In the genomic region with DNA sequence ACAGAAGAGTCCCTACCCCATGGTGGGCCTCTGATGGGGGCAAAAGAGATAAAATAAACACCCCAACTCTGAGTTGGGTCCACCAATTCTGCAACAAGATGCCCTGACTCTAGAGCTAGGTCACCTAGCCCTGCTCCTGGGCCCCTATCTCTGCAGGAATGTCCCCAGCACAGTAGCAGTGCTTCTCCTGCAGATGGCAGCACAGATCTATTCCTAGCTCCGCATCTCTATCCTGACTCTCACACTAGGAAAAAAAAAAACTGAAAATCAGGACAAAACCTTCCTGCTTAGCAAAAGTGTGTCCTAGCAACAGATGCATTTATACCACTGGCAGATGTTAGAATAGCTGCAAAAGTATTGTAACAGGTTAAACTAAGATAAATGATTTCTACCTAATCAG, we compare ENCODE assay signal across 8 mouse cellular contexts. TPM values are rescaled to one million over a fixed set of nuclear protein-coding genes. Genes with fewer than 3 reads are reported as not detected.
DNase-seq lines count a peak whose midpoint lies in the region; ATAC-seq lines count a peak whose summit lies in the region.

No protein-coding gene starts in this region.

- H3K27ac ChIP-seq in forebrain, embryonic 15.5 days (replicated peaks) = no peak overlapping the region

- no peaks in the 10 kb centered on the region for H3K36me3 ChIP-seq in forebrain, embryonic 15.5 days

- H3K4me2 ChIP-seq in forebrain, embryonic 15.5 days (replicated peaks) = no peak overlapping the region

- H3K4me3 ChIP-seq in forebrain, embryonic 15.5 days = no peak overlapping the region

- no peak for ATAC-seq in CD4-positive, CD25-positive, alpha-beta regulatory T cell, adult 4 months
- peak; percentile 67 for ATAC-seq in forebrain, embryonic 15.5 days (replicated peaks)

- H3K9me3 ChIP-seq in forebrain, embryonic 15.5 days = no peaks in the 10 kb centered on the region

- WGBS in forebrain, embryonic 15.5 days = 0% methylated on average over 1 of the region's 1 CpGs

- H3K4me1 ChIP-seq in forebrain, embryonic 15.5 days = no peaks in the 10 kb centered on the region

- no peaks in the 10 kb centered on the region for H3K27me3 ChIP-seq in forebrain, embryonic 15.5 days

- H3K9ac ChIP-seq in forebrain, embryonic 15.5 days (replicated peaks) = no peak overlapping the region

- DNase-seq in CD4-positive, CD25-positive, alpha-beta regulatory T cell, adult 2 months (ENCODE audit: low read depth, low spot score) = peak; percentile 43
- peak; percentile 78 for DNase-seq in 3T3-L1 (ENCODE audit: low read depth, low spot score)
- DNase-seq in cerebellum, adult 18-20 months = peak; percentile 67 to 76
- DNase-seq in kidney, postnatal 10 days = peak; percentile 84
- peak; percentile 59 for DNase-seq in lung, postnatal 36 days
- DNase-seq in right cerebral cortex, postnatal 14 days = peak; percentile 66

RNA-seq across cellular contexts. Expression of a gene that starts 37.0 kb away (rescaled TPM):
- polyA plus RNA-seq in CD4-positive, CD25-positive, alpha-beta regulatory T cell, adult 4 months (2017; shearing (Covaris generic)) = 10 to 100 TPM; 49.3 to 54.4 TPM
- polyA plus RNA-seq in forebrain, embryonic 15.5 days (2015; fragmentation: Nextera tagmentation; extraction: Ambion mirVana) = 6.8 and 6.9 TPM in 2 replicates
